Mouse (Mus musculus) testis, postnatal 10 days (tissue): ENCODE measurements around the gene Hif1an.

Experiments used
- DNase-seq: peaks from one replicate; pipeline ENCODE4 v3.0.0; 2021; ENCODE audit warnings: low spot score

The Hif1an gene

GRCm38 (mm10) chr19:44564006-44564405 is 1.4 kb downstream of the Hif1an start:
- DNase-seq: no peak

- DNase-seq: no peak
Observed at GRCm38 (mm10) chr19:44567763-44568162, 5.1 kb downstream of the Hif1an start.

- no peak for DNase-seq
Observed at GRCm38 (mm10) chr19:44576275-44576674, 13.6 kb downstream of the Hif1an start.

- DNase-seq: no peak
Observed at GRCm38 (mm10) chr19:44578038-44578437, 15.4 kb downstream of the Hif1an start.

GRCm38 (mm10) chr19:44582103-44582502 is 19.5 kb downstream of the Hif1an start:
- DNase-seq: no peak

- DNase-seq: peak; percentile 97
Observed at GRCm38 (mm10) chr19:44582638-44583309, 20.1 kb downstream of the Hif1an start.

GRCm38 (mm10) chr19:44588036-44588435 is 25.4 kb downstream of the Hif1an start:
- no peak for DNase-seq

GRCm38 (mm10) chr19:44589591-44590223 is 27.1 kb downstream of the Hif1an start:
- DNase-seq: no peak

- DNase-seq: no peak
Observed at GRCm38 (mm10) chr19:44590992-44591391, 28.3 kb downstream of the Hif1an start.

- DNase-seq: no peak
Observed at GRCm38 (mm10) chr19:44591638-44592037, 29.0 kb downstream of the Hif1an start.

- no peak for DNase-seq
Observed at GRCm38 (mm10) chr19:44594180-44594579, 31.5 kb downstream of the Hif1an start.

GRCm38 (mm10) chr19:44618166-44618565 is 55.5 kb downstream of the Hif1an start:
- DNase-seq: no peak
